Mouse (Mus musculus) spleen, adult 2 months (tissue): Measurements from ENCODE around the gene Lrmda. TPM values are rescaled to one million over a fixed set of nuclear protein-coding genes. Genes with fewer than 3 reads are reported as not detected.

Experiments used
- DNase-seq, 2 experiments: peaks; one replicate each; pipeline versions ENCODE4 v3.0.0 to v3.0.0-alpha.2; 2012 to 2021; ENCODE audit warnings: low spot score in 2 of 2, low read depth in 1 of 2
- H3K27ac ChIP-seq: fragments of 200-500 bp; 2 replicates; pipeline ENCODE4 v1.5.1; 2012; ENCODE audit warnings: low read length, inconsistent platforms; ENCODE audit not compliant: insufficient read depth
- H3K27me3 ChIP-seq: fragments of 200-500 bp; 2 replicates; pipeline ENCODE4 v1.6.1; 2012; ENCODE audit warnings: mild to moderate bottlenecking, moderate library complexity, low read length, inconsistent platforms; ENCODE audit not compliant: control insufficient read depth, insufficient read depth
- H3K36me3 ChIP-seq: fragments of 200-500 bp; 2 replicates; pipeline ENCODE4 v1.6.1; 2012; ENCODE audit warnings: mild to moderate bottlenecking, low read length, inconsistent platforms; ENCODE audit not compliant: control insufficient read depth, insufficient read depth
- H3K4me1 ChIP-seq: fragments of 200-500 bp; 2 replicates; pipeline ENCODE4 v1.6.1; 2011; ENCODE audit warnings: inconsistent platforms; ENCODE audit not compliant: control insufficient read depth, insufficient read depth, insufficient read length
- H3K4me3 ChIP-seq: fragments of 200-500 bp; 2 replicates; pipeline ENCODE4 v1.5.1; 2011; ENCODE audit warnings: mild to moderate bottlenecking, inconsistent platforms; ENCODE audit not compliant: insufficient read depth, insufficient read length; ENCODE audit errors: extremely low read depth
- CTCF ChIP-seq: fragments of 200-500 bp; IDR thresholded peaks from 2 replicates; pipeline ENCODE4 v1.5.1; 2011; ENCODE audit warnings: mild to moderate bottlenecking, inconsistent platforms; ENCODE audit not compliant: insufficient read depth, insufficient read length, insufficient replicate concordance; ENCODE audit errors: extremely low read depth
- POLR2A ChIP-seq: fragments of 200-500 bp; IDR thresholded peaks from 2 replicates; pipeline ENCODE4 v1.6.1; 2011; ENCODE audit warnings: low read depth, low read length, inconsistent platforms
- WGBS: fragments of 180-500 bp; shearing (Covaris S2); methylation state at CpG from one replicate; pipeline ENCODE4 v1.1.7; 2018; 5-methylcytosine and 5-hydroxymethylcytosine counted together
- polyA plus RNA-seq: library from polyadenylated mRNA; depleted of rRNA; stranded (reverse); fragments of >200 nt; gene quantifications from 2 replicates; pipeline ENCODE4 v1.2.3, GENCODE M21; 2012

Lrmda gene
- polyA plus RNA-seq, 1 experiment, result 0.37 TPM

GRCm38 (mm10) chr14:22004943-22005342 lies 14.6 kb upstream of the Lrmda start:
- Histone ChIP-seq H3K27ac (no peak overlapping the region), H3K4me3 (no peak overlapping the region), H3K27me3 (no peaks in the 10 kb centered on the region), H3K4me1 (no peaks in the 10 kb centered on the region), H3K36me3 (no peaks in the 10 kb centered on the region)
- 87% methylated on average over 4 of the region's 4 CpGs for WGBS
- no peak for DNase-seq
- TF ChIP-seq CTCF (no peak), POLR2A (no peak)

GRCm38 (mm10) chr14:22007006-22007405 lies 12.5 kb upstream of the Lrmda start:
- 86% methylated on average over 6 of the region's 6 CpGs for WGBS
- H3K4me1 ChIP-seq, result no peaks in the 10 kb centered on the region
- no peaks in the 10 kb centered on the region for H3K36me3 ChIP-seq
- DNase-seq, result no peak
- H3K4me3 ChIP-seq, result no peak overlapping the region
- no peak for TF ChIP-seq CTCF
- TF ChIP-seq POLR2A, result no peak
- no peaks in the 10 kb centered on the region for H3K27me3 ChIP-seq
- no peak overlapping the region for H3K27ac ChIP-seq

GRCm38 (mm10) chr14:22014315-22014714 lies 5.2 kb upstream of the Lrmda start:
- H3K27ac ChIP-seq, result no peak overlapping the region
- TF ChIP-seq CTCF (no peak), POLR2A (no peak)
- no peaks in the 10 kb centered on the region for H3K4me1 ChIP-seq
- H3K27me3 ChIP-seq, result no peaks in the 10 kb centered on the region
- no peak overlapping the region for H3K4me3 ChIP-seq
- no peaks in the 10 kb centered on the region for H3K36me3 ChIP-seq
- DNase-seq, result no peak
- 66% methylated on average over 5 of the region's 5 CpGs for WGBS

GRCm38 (mm10) chr14:22014781-22015180 lies 4.7 kb upstream of the Lrmda start:
- no peaks in the 10 kb centered on the region for H3K4me1 ChIP-seq
- H3K27ac ChIP-seq, result no peak overlapping the region
- no peaks in the 10 kb centered on the region for H3K36me3 ChIP-seq
- 67% methylated on average over 4 of the region's 4 CpGs for WGBS
- no peak for DNase-seq
- H3K4me3 ChIP-seq, result no peak overlapping the region
- TF ChIP-seq CTCF (no peak), POLR2A (no peak)
- H3K27me3 ChIP-seq, result no peaks in the 10 kb centered on the region

GRCm38 (mm10) chr14:22017011-22017410 lies 2.5 kb upstream of the Lrmda start:
- H3K4me3 ChIP-seq, result no peak overlapping the region
- H3K27me3 ChIP-seq, result no peaks in the 10 kb centered on the region
- 92% methylated on average over 5 of the region's 5 CpGs for whole genome bisulfite sequencing
- H3K4me1 ChIP-seq, result no peaks in the 10 kb centered on the region
- no peak overlapping the region for H3K27ac ChIP-seq
- no peaks in the 10 kb centered on the region for H3K36me3 ChIP-seq
- no peak for DNase-seq
- TF ChIP-seq CTCF, result no peak
- no peak for TF ChIP-seq POLR2A

GRCm38 (mm10) chr14:22019949-22020845 lies 685 bp downstream of the Lrmda start:
- 5% methylated on average over 12 of the region's 12 CpGs for WGBS
- Histone ChIP-seq H3K4me1 (no peaks in the 10 kb centered on the region), H3K27me3 (no peaks in the 10 kb centered on the region), H3K4me3 (peak overlapping the region; percentile 51), H3K27ac (peak overlapping the region; percentile 84), H3K36me3 (no peaks in the 10 kb centered on the region)
- DNase-seq, result no peak
- TF ChIP-seq POLR2A (no peak), CTCF (no peak)

GRCm38 (mm10) chr14:22020885-22021284 lies 1.4 kb downstream of the Lrmda start:
- WGBS, result 62% methylated on average over 2 of the region's 2 CpGs
- H3K4me1 ChIP-seq, result no peaks in the 10 kb centered on the region
- no peaks in the 10 kb centered on the region for H3K36me3 ChIP-seq
- TF ChIP-seq CTCF (no peak), POLR2A (no peak)
- no peak overlapping the region for H3K27ac ChIP-seq
- no peak overlapping the region for H3K4me3 ChIP-seq
- no peak for DNase-seq
- H3K27me3 ChIP-seq, result no peaks in the 10 kb centered on the region
